Mouse (Mus musculus): ENCODE measurements at regions not wholly inside any gene's neighbourhood (a gene's known extent, or its start where the extent isn't known, plus 50 kb on each side); places are given as distances from the start of the nearest gene placed in this dataset.

DNA sequence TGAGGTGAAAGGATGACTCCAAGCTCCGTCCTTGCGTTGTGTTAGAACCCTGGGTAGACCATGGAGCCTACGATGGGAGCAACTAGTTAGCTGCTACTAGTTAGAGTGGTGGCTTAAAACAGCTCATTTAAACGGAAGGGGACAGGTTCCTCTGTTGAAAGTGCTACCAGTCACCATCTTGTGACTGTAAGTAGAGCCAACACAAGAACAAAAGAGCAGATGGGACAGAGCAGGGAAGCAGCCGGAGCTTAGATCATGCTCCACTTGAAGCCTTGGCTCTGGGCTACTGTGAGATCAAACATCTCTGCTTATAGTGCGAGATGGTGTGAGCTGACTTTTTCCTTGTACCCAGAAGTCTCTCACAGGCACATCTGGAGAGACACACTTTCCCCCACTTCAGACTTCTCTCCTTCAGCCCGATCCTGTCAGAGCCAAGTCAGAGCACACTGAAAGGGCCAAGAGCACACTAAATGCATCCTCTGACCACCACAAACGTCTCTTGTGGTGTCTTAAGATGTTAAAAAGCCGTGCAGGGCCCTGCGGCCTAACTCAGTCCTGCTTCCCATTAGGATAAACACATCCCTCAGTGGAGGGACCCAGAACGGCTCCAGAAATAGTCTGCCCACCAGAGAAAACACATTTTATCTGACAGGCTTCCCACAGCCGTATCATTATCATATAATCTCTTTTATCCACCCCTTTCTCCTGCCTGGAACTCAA is 156.7 kb downstream of the Cdc5l start:
- H3K4me3 ChIP-seq (ENCODE audit: insufficient read depth, low read length), result no peak overlapping the region
- H3K4me1 ChIP-seq (ENCODE audit: control insufficient read depth, insufficient read depth, low read length), result no peaks in the 10 kb centered on the region
- TF ChIP-seq POLR2A (IDR thresholded peaks at IDR 0.05; ENCODE audit: extremely low read depth, insufficient read depth, low read length) (no peak), CTCF (IDR thresholded peaks at IDR 0.05; ENCODE audit: extremely low read depth, insufficient read depth, low read length) (no peak)
- H3K27ac ChIP-seq (ENCODE audit: insufficient read depth, low read length), result no peak overlapping the region

DNA sequence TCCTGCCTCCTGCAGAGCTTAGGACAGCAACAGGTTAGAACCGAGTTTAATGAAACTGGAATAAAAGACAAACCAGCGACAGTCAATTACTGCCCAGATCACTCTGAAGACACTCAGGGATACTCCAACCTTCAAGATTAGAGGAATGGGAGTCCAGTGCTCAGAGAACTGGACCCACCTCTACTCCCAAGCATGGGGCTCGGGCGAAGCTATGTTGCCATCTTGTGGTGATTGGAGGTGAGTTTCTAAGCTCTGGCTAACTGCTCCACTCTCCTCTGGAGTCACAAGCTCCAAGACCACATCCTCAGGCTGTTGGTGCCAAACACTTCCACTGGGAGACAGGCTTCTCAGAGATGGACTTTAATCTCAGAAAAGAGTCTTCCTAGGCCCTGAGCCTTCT is 158.6 kb downstream of the Cdc5l start:
- H3K27ac ChIP-seq (ENCODE audit: insufficient read depth, low read length), result no peak overlapping the region
- H3K4me3 ChIP-seq (ENCODE audit: insufficient read depth, low read length), result no peak overlapping the region
- H3K4me1 ChIP-seq (ENCODE audit: control insufficient read depth, insufficient read depth, low read length), result no peaks in the 10 kb centered on the region
- TF ChIP-seq CTCF (IDR thresholded peaks at IDR 0.05; ENCODE audit: extremely low read depth, insufficient read depth, low read length) (peak; percentile 44), POLR2A (IDR thresholded peaks at IDR 0.05; ENCODE audit: extremely low read depth, insufficient read depth, low read length) (no peak)

DNA sequence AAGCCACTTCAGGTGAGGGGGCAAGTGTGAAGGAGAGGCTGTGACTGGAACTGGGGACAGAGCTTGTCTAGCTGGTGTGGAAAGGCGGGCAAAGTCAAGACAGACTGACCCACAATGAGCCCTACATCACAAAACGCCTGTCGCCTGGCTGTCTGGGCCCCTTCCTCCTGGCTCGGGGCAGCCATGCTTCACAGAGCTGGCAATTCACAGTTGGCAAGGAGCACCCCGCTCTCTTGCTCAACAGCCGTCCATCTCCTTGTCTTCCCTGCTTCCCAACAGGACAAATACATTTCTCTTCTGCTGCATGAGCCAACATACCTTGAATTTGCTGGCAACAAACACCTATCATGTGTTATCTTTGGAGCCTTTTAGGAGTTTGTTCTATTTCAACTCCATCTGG is 166.8 kb downstream of the Cdc5l start:
- H3K4me1 ChIP-seq (ENCODE audit: control insufficient read depth, insufficient read depth, low read length), result peaks cover 3% of the 10 kb centered on the region; the same call in 1 of the 2 replicates
- H3K27ac ChIP-seq (ENCODE audit: insufficient read depth, low read length), result no peak overlapping the region
- TF ChIP-seq CTCF (IDR thresholded peaks at IDR 0.05; ENCODE audit: extremely low read depth, insufficient read depth, low read length), result no peak
- no peak for TF ChIP-seq POLR2A (IDR thresholded peaks at IDR 0.05; ENCODE audit: extremely low read depth, insufficient read depth, low read length)
- no peak overlapping the region for H3K4me3 ChIP-seq (ENCODE audit: insufficient read depth, low read length)

DNA sequence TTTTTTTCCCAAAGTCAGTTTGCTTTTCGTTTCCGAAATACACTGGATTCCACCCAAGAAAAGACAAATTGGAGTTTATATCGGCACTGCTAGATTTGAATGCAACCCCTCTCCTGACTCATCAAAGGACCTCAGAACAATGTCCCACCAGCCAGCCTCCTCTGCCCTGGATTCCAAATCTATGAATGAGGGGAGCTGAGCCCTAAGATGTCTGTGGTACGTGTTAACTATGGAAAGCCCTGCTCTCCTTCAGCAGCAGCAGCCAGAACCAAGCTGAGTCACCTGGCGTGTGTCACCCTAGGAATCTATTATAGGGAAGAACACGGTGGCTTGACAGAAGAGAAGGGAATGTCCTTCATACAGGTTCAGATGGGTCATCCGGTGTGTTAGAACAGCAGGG is 167.9 kb downstream of the Cdc5l start:
- no peak for TF ChIP-seq CTCF (IDR thresholded peaks at IDR 0.05; ENCODE audit: extremely low read depth, insufficient read depth, low read length)
- H3K4me3 ChIP-seq (ENCODE audit: insufficient read depth, low read length), result no peak overlapping the region
- peaks cover 3% of the 10 kb centered on the region; the same call in 1 of the 2 replicates for H3K4me1 ChIP-seq (ENCODE audit: control insufficient read depth, insufficient read depth, low read length)
- no peak overlapping the region for H3K27ac ChIP-seq (ENCODE audit: insufficient read depth, low read length)

DNA sequence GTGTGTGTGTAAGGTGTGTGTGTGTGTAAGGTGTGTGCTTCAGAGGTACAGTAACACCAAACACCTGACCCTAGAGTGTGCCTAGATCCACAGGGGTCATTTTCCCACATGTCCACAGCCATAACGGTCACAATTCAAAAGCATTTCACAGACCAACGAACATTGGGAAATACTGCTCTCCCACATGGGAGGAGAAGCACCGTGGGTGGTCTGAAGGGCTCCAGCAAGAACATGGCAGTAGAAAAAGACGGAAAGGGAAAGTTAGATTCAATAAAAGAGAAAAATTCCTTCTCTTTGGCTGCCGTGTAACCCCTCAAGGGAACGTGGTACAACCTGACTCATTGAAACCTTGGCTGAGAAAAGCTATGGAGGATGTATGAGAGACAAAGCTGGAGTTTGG is 169.1 kb downstream of the Cdc5l start:
- peaks cover 3% of the 10 kb centered on the region; the same call in 1 of the 2 replicates for H3K4me1 ChIP-seq (ENCODE audit: control insufficient read depth, insufficient read depth, low read length)
- TF ChIP-seq POLR2A (IDR thresholded peaks at IDR 0.05; ENCODE audit: extremely low read depth, insufficient read depth, low read length) (no peak), CTCF (IDR thresholded peaks at IDR 0.05; ENCODE audit: extremely low read depth, insufficient read depth, low read length) (no peak)
- H3K27ac ChIP-seq (ENCODE audit: insufficient read depth, low read length), result no peak overlapping the region
- no peak overlapping the region for H3K4me3 ChIP-seq (ENCODE audit: insufficient read depth, low read length)

DNA sequence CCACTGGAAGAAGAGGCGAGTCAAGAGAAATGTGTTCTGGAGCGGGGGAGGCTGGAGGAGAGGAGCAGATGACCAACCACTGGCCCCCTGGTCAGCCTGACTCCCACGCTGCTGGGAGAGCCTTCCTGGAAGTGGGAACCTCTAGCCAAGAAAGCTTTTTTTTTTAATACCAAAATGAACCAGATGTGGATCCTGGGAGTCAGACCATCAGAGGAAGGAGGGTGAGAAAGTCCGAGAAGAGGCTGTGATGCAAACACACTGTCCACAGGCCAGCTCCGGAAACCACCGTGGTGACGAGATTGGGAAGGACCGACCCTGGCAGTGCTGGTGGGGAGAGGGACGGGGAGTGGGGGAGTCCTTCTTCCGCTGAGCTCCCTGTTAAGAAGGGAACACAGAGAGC is 173.1 kb downstream of the Cdc5l start:
- Histone ChIP-seq H3K27ac (ENCODE audit: insufficient read depth, low read length) (no peak overlapping the region), H3K4me3 (ENCODE audit: insufficient read depth, low read length) (no peak overlapping the region), H3K4me1 (ENCODE audit: control insufficient read depth, insufficient read depth, low read length) (no peaks in the 10 kb centered on the region)
- TF ChIP-seq POLR2A (IDR thresholded peaks at IDR 0.05; ENCODE audit: extremely low read depth, insufficient read depth, low read length) (no peak), CTCF (IDR thresholded peaks at IDR 0.05; ENCODE audit: extremely low read depth, insufficient read depth, low read length) (no peak)

DNA sequence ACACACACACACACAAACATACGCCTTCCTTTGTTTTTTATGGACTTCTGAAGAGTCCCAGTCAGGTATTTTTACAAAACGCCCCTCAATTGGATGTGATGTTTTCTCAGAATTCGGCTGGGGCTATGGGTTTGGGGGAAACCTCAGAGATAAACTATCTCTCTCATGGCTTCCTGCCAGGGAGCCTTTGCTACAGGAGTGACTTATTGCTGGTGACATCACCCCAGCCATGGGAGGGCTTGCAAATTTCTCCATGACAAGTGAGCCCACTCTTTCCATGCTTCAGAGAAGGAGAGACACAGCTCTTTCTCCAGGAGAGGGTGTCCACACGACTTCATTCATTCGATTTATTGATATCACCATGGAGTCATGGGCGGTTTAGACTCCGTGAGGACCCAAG is 175.5 kb downstream of the Cdc5l start:
- no peak for TF ChIP-seq POLR2A (IDR thresholded peaks at IDR 0.05; ENCODE audit: extremely low read depth, insufficient read depth, low read length)
- TF ChIP-seq CTCF (IDR thresholded peaks at IDR 0.05; ENCODE audit: extremely low read depth, insufficient read depth, low read length), result no peak
- Histone ChIP-seq H3K4me3 (ENCODE audit: insufficient read depth, low read length) (no peak overlapping the region), H3K27ac (ENCODE audit: insufficient read depth, low read length) (no peak overlapping the region), H3K4me1 (ENCODE audit: control insufficient read depth, insufficient read depth, low read length) (no peaks in the 10 kb centered on the region)

DNA sequence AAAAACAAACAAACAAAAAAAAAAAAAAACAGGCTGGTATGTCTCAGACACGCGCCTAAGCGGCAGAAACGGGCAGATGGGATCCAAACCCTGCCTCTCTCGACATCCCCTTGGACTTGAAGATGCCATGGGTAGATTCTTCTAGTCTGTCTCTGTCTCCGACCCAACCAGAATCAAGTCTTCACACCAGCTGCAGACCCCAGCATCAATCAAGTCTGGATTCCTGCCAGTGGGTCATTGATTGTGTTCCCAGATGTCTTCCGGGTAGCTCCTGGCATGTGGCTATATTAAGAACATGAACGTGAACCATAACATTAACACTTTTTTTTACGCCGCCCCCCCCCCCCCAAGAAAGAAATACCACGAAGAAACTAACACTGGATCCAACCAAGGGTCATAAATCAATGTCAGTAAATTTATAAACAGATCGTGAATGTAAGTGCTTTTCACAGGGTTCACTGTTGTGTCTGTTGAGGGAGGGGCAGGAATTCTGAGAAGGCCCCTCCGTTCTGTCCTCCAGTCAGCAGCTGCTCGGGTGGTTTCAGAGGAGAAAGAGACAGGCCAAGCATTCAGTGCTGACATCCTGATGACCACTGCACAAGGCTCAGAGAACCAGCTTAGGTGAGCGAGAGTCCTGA is 180.8 kb downstream of the Cdc5l start:
- TF ChIP-seq CTCF (IDR thresholded peaks at IDR 0.05; ENCODE audit: extremely low read depth, insufficient read depth, low read length) (no peak), POLR2A (IDR thresholded peaks at IDR 0.05; ENCODE audit: extremely low read depth, insufficient read depth, low read length) (no peak)
- no peak overlapping the region for H3K4me3 ChIP-seq (ENCODE audit: insufficient read depth, low read length)
- H3K4me1 ChIP-seq (ENCODE audit: control insufficient read depth, insufficient read depth, low read length), result no peaks in the 10 kb centered on the region
- H3K27ac ChIP-seq (ENCODE audit: insufficient read depth, low read length), result no peak overlapping the region

DNA sequence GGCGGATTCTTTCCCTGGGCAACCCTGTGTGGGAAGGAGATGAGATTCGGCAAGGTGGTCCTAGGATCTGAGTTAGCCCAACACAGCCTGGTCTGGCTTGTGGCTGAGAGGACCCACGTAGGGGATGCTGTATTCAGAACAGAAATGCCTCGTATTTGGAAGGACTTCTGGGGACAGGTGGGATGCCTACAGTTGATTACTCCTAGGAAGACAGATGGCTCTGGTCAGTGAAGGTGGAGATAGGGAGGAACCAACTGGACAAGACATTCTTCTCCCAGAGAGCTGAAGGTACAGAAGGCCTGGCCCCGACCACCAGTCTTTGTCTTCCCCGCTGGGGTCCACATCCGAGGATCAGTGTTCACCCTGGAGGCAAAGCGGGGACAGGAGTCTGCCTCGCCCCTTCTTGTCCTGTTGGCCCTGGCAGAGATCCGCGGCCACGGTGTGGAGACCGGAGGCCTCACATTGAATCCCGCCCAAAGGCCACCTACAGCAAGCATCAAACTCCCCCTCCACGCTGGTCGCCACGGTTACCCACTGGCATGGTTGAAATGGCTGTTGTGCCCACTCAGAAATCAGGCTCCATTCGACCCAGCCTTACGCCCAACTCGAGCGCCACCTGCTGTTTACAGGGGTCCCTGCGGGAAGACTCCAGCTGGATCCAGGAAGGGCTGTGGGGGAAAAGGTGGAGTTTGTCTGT is 182.4 kb downstream of the Cdc5l start:
- TF ChIP-seq POLR2A (IDR thresholded peaks at IDR 0.05; ENCODE audit: extremely low read depth, insufficient read depth, low read length), result no peak
- peak; percentile 76 for TF ChIP-seq CTCF (IDR thresholded peaks at IDR 0.05; ENCODE audit: extremely low read depth, insufficient read depth, low read length)
- no peak overlapping the region for H3K27ac ChIP-seq (ENCODE audit: insufficient read depth, low read length)
- no peaks in the 10 kb centered on the region for H3K4me1 ChIP-seq (ENCODE audit: control insufficient read depth, insufficient read depth, low read length)
- H3K4me3 ChIP-seq (ENCODE audit: insufficient read depth, low read length), result no peak overlapping the region

DNA sequence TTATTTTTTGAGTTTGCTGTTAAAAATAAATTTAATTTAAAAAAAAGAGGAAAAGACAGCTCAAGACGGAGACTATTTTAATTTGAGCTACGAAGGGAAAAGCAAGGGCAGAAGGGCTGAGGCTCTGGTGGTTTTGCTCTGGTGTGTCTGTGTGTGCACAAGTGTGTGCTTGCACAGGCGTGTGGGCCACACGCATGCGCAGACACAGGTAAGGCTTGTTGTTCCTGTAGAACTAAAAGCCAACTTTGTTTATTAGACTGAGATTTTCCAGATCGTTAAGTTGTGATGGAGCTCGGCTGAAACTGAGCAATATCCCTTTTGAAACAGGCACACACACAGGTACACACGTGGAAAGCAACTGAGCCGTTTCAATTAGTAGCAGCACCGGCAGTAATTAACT is 183.1 kb downstream of the Cdc5l start:
- Histone ChIP-seq H3K27ac (ENCODE audit: insufficient read depth, low read length) (no peak overlapping the region), H3K4me3 (ENCODE audit: insufficient read depth, low read length) (no peak overlapping the region), H3K4me1 (ENCODE audit: control insufficient read depth, insufficient read depth, low read length) (no peaks in the 10 kb centered on the region)
- TF ChIP-seq CTCF (IDR thresholded peaks at IDR 0.05; ENCODE audit: extremely low read depth, insufficient read depth, low read length) (no peak), POLR2A (IDR thresholded peaks at IDR 0.05; ENCODE audit: extremely low read depth, insufficient read depth, low read length) (no peak)

Measured in cortical plate, adult 2 months (tissue).